Mouse (Mus musculus) left cerebral cortex, adult 11 months (tissue): ENCODE measurements around the gene Cep41.

ENCODE experiments used
- DNase-seq: peaks from one replicate; pipeline ENCODE4 v3.0.0; 2022; ENCODE audit warnings: low spot score

Cep41 gene

DNA sequence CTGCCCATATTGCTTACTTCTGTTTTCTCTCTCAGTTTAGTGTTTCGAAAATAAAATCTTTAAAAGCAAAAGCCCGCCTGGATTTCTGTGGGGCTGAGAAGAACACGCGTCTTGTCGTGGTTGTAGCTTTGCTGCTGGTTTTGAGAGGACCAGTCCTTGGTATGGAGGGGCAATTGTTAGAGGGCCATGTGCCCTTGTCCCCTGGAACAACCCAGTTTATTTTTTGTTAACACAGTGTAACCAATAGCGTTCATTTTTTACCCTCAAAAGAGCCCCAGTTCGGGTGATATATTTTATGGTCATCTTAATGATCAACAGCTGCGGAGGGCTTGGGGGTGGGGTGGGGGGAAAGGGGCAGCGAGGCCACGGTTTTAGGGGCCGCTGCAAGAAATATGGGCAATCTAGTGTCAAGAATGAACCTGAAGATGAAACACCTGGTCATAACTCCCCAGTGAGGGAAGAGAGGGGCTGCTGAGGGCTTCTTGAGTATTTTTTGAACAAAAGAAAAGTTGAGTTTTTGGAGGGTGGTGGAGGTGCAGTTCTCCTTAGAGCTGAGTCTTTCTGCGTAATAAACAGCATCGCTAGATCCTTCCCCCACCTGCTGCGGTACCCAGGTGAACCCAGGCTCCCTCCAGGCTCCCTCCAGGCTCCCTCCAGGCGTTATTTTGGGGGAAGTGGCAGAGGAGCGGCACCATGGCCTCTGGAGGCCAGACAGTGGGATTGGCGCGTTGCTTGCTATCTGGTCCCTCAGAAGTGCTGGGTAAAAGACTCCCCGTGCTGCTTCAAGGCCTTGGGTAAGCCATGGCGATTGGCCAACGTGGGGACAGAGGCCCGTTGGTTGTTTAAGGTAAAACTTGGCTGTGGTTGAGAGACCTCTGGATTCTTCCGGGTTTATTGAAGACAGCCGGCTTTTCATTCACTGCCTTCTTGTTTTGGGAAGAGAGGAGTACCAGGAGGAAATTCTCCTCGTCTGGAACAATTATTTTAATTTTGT lies 17.1 kb upstream of the Cep41 start:
- no peak for DNase-seq

DNA sequence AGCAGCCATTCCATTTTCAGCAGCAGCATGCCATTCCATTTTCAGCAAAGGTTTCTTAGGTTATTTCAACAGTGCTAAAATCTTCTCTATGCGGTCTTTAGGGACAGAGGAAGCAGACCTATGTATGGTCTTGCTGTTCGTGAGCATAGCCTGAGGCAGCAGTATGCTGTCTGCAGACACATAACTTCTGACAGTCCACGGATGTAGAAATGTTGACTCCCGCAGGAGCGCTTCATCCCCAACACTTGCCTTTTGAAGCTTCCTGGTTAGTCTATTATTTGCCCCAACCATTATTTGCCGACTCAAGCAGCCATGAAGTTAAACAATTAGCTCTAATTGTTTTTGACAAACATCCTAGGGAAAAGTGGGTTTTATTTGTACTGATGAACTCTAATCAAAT lies 15.6 kb upstream of the Cep41 start:
- no peak for DNase-seq

DNA sequence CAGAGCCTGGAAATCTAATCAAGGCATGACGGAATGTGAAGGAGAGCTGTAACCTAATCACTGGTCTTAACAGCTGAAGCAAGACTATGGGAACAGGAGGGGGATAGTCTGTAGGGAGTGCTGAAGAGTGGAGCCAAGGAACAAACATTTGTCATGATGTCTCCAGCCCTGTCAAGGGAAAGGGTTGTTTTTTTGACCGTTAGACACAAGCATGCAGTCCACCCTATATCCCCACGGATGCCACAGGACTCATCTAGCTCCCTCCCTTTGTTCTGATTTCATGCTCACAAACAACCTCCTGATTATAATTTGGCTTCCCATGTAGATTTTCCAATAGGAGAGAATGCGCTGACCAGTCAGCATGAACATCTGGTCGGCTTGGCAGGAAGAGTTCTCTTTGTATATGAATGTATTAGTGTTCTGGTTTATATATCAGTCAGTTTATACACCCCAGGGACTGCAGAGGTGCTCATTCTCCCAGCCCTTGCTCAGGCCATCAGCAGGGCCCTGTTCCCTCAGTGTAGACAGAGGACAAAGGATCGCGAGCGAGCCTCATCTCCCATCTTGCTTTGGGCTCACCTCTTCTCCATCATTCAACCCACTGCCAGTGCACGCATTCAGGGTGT lies 10.5 kb upstream of the Cep41 start:
- no peak for DNase-seq

DNA sequence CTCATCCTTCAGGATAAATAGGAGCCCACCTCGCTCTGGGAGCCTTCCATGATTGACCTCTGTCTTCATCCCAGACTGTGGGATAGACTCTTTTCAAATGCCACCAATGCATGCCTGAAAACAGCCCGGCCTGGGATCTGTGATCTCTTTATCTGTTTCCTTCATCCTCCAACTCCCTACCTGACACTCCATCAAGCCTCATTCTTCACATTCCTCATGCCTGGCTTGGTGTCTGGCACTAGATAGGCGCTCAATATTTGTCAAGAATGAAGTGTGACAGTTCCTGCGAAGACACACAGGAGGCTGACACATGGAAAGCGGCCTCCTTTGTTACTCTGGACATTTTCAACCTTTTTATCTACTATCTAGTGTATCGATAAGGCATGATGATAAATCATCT lies 9.9 kb upstream of the Cep41 start:
- no peak for DNase-seq

DNA sequence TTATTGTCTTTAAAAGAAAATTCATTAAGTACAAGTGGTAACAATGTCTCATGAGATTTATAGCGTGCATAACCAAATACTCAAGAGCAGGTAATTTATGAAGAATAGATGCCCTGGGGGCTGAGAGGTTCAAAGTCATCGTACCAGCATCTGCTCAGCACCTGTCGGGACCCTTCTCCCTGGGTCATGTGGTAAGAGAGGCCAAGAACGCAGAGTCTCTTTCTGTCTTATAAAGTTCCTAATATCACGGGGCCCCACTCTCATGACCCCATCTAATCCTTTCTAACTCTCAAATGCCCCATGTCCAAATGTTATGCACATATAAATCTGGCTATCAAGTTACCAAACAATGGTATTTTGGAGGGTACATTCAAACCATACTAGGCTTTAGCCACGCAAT lies 9.3 kb upstream of the Cep41 start:
- no peak for DNase-seq

DNA sequence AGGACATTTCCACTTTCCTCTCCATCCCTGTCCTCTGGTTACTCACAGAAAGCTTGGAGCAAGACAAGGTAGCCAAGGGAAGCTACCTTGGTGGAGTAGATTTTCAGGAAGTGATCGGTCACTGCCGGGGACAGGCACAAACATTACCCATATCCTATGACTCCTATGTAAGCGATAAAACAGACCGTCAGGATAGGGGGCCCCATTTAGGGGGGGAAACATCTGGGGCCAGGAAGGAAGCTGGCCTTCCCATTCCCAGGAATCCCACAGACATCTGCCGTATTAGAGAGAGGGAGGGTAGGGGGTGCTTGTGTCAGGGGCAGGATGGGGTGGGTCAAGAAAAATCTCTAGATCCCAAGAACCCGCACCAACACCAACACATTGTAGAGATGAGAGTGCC lies 6.6 kb upstream of the Cep41 start:
- DNase-seq = no peak

DNA sequence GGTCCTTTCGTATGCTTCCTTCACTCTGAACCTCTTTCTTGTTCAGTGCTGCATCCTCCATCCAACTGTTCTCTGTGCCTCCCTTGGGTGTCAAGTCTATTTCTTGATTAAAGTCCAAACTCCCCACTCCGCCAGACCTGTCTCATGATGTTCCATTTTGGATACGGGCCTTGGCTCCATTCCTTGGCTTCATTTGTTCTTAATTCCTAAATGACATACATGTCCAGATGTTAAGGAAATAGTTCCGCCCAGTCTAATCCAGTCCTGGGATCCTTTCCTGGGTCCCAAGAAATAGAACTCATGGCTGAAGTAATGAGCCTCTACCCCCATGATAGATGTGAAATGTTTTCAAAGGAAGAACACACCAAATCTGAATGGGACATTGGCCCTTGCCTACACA lies 4.5 kb upstream of the Cep41 start:
- no peak for DNase-seq

DNA sequence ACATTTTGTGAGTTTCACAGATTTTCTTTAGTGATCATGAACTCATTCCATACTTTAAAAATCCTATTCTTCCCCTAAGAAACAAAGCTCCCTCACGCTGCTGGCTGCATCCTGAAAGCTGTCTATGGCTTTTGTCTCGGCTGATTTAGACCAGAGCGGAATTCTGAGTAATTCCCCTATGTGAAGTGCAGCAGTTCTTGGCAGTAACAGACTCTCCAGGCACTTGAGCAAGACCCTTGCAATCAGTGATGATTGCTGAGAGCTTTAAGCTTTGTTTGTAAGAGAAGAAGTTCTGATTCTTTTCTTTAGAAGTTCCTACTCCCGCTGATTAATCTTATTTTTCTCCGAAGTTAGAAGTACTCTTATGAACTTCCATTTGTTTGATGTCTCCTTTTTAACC lies 3.9 kb upstream of the Cep41 start:
- DNase-seq = no peak

DNA sequence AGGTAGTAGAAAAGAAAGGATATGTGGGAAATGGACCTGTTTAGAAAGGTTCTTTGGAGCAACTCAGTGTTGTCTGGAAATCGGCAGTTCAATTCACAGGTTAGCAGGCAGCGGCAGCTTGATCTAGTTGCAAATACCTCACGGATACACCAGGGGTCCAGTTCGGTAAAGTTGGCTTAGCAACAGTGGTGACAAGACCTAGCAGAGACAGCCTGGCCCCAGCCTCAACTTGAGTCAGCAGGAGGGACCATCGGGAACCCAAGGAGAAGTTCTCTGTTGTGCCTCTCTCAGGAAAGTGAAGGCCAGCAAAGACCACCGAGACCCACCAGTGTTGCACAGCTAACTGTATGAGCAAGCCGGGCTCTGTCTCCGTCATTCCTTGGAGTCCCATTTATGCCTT lies 1.6 kb upstream of the Cep41 start:
- DNase-seq = no peak

DNA sequence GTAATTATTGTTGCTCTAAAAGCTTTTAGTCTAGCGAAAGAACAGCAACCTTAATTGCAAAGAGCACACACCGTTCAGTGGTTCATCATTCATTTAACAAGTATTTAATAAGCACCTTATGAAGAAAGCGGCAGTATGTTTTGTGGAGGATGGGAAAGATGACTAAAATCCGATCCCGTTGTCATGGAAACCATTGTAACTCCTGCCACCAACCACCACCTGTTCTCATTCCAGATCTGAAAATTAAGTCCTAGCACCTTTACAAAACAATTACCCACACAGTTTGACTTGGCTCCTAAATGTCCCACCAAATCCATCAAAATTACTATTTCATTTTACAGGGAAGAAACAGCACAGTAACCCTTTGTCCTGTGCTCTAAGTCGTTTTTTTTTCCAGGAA lies 660 bp upstream of the Cep41 start:
- DNase-seq = peak; percentile 51

DNA sequence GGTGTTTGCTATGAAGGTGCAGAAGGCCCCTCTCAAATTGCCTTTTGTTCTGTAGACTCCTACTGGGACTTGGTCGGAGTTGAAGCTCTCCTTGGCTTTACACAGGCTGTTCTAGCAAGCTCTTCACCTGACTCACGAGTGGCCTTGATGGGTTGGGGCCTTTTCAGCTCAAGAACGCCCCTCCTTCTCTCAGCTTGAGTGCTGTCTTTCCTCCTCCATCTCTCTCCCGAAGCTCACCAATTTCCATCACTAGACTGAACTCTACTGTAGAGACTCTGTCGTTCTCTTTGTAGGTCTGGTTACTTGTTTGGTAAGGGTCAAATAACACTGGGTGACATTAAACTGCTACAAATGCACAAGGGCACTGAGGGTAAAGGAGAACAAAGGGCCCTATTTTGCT lies 723 bp downstream of the Cep41 start:
- DNase-seq = no peak

DNA sequence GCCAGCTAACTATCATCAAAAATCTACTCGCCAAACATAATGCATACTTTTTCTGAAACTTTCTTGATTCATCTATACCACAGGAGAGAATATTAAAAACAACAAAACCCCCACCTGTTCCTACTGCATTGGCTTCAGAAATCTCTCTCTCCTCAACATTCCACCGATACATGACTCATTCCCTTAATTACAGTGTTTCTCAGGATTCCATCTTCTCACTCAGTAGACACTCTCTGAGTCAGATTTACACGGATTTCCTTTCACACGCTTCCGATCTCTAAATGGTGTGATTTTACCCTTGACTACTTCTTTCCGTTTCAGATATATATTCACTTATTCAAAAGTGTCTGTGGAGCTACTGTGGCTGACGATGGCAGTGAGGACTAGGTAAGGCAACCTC lies 6.4 kb downstream of the Cep41 start:
- DNase-seq = no peak

DNA sequence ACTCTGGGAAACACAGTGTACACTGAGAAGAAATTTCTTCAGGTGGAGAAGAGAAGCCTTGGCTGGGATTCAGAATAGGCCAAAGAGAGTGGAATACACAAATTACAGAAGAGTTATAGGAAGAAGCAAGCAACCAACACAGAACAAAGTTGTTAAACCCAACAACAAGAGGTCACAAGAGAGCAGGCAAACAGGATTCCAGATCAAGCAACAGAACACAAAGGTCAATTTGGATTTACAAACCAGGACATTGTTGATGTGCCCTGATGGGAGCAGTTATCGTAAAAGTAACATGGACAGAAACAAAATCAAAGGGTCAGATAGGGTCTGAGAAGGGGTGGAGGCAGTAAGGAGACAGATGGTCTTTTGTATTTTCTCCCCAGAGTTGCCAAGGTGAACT lies 9.0 kb downstream of the Cep41 start:
- no peak for DNase-seq

DNA sequence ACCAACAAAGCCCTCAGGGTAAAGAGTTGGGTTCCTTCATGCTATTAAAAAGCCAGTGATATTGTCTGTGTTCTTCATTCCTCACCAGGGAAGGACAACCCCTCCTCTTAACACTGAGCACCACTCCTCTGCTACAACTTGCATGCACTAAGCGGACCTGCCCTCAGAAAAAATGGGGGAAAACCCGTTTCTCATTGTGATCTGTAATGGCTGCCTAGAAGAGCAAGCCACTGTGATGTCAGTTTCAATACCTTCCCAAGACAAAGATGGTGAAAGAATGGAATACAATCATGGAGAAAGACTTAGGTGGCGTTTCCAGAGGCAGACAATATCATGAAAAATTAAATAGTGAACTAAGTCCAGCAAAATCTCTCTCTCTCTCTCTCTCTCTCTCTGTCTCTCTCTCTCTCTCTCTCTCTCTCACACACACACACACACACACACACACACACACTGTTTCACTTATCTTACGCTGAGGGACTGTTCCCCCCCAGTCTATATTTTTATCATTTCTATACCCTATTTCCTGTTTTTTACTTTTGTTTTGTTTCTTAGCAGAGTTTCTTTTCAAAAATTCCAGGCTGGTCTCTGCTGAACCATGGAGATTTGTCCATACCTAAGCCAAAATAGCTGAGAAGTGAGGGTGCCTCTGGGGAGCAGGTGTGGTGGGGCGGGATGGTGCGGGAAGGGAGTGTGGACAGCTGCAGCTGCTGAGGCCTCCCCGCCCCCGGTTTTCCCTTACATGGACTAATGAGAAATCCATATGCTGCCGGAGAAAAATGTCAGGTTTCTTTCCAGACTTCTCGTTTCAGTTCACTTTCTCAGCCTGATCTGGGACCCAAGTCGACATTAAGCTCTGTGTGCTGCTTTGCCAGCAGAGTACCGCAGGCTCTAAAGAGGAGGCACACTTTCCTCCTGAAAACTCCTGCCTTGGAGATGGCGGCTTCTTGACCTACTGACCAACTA lies 11.3 kb downstream of the Cep41 start:
- DNase-seq = no peak

DNA sequence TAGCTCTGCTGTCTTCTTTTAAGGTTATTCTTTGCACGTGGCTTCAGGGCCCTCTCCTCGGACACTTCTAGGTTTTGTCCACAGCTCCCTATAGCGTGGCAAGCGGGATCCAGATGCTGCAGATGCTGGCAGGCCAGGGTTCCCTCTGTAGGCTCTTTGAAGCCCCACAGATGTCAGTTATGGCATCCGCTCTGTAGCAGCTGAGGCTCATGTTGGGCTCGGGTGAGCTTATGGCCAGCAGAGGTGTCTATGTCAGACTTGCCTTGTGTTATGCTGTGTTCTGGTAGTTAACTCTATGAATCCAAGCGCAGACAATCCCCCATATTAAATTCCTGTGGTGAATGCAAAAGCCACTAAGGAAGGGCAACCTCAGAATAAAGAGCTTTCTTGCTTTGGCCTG lies 13.1 kb downstream of the Cep41 start:
- no peak for DNase-seq

DNA sequence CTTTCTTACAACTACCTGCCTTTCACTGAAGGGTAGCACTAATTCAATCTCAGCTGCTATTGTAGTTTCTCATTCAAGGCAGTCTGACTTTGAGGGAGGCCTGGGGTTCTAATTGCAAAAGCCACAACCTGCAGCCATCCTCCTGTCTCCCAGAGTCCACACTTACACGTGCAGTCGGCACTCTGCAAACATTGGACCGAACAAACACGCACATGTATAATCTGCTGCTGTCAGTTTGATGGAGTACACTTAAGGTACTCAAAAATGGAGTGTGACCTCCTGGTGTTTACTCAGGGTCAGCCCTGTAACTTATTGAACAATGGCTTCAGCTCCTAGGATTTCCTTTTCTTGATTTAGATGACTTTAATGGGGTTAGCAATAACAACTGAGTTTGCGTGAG lies 14.0 kb downstream of the Cep41 start:
- DNase-seq = no peak

DNA sequence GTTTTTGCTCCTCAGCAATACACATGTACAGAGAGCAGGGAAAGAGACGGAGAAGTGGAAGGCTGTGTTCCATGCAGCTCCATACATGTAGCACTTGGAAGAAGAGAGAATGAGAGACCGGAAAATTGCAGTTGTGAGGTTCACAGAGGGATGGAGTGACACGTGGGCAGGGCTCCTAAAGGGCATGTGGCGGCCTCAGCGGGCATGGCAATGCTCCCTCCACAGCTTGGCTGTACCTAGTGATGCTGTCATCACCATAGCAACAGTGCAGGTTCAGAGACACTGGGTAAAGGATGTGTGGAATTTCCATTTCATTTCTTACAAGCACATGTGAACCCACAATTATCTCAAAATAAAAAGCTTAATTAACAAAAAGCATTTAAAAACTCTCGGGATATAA lies 15.1 kb downstream of the Cep41 start:
- DNase-seq = no peak

DNA sequence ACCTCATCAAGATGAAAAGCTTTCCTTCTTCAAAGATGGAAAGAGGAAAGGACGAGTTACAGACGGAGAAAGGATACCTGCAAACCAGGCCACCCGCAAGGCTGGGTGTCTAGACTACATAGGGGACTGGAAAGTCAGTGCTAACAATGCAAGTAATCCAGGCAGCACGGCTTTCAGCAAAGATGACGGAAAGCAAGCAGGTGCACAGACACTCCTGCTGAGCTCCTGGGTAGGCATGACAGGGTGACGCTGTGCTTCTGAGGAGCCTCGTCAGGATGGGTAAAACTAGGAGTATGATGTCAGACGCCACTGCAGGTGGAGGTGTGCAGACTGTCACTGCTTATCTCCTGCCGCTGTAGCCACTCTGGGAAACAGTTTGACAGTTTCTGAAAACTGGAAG lies 16.0 kb downstream of the Cep41 start:
- no peak for DNase-seq

DNA sequence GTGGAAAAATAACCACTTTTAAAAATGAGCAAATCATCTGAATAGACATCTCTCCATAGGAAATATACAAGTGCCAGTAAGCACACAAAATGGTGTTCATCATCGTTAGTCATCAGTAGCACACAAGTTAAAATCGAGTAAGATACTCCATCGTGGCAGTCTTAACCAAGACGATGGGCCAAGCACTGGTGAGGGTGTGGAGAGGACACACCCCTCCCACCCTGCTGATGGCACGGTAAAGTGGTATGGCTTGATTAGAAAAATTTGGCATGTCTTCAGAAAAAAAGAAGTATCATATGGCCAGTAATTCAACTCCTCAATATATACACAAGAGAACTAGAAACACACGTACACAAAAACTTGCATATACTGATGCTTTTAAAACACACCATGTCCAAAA lies 17.0 kb downstream of the Cep41 start:
- DNase-seq = no peak

DNA sequence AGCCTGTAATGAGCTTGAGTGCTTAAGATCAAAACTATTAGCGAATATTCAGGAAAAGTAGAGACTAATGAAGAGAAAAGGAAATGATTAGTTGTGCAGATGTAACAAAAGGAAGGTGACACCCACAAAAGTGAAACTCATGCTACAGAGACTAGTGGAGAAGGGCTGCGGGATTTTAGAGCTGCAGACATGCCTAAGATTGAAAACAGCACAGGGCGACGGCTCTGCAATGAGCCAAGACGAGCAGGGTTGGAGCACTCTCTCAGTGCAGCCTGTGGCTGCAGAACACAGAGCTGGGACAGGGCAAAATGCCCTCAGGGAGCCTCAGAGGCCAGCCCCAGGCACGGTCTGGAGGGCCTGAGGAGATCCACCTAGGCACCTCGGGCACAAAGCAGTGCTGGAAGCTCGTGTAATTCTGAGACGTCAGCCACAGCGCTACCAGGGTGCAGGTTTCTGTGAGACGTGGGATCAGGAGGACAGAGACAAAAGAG lies 18.2 kb downstream of the Cep41 start:
- DNase-seq = no peak

DNA sequence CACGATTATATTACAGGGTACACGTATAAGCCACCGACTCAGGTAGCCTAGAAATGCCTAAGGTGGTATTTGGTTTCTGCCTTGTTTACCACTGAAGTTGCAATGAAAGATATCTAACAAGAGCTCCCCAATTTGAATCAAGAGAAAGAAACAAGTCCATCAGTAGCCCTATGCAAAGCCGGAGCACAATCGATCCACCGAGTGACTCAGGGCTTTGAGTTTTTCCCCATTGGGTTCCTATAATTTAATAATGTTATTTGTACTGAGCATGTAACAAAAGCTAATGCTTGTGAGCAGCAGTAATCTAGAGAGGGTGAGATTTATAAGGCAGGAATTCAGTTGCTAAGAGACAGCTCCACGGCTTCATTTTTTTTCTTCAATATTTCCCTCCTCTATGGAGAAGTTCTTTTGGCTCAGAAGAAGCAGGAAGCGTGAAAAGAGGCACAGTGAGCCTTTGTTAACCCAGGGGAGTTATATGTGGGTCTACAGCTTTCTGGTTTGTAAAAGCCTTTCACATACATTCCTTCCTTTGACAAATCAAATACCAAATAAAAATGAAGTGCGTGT lies 18.8 kb downstream of the Cep41 start:
- DNase-seq = no peak
